Mouse (Mus musculus): ENCODE results near the gene Kyat3. TPM values are rescaled to one million over a fixed set of nuclear protein-coding genes. Genes with fewer than 3 reads are reported as not detected.

Kyat3 gene
- polyA plus RNA-seq, 1 experiment from 2014 or later: 4.1 TPM

Other genes starting within 250 kb of the Kyat3 start
- gene Gbp5, start 207.1 kb upstream of the Kyat3 start, polyA plus RNA-seq (2015; fragmentation: Nextera tagmentation; extraction: Ambion mirVana): 0.22 and 0.30 TPM in 2 replicates
- 2.1 and 2.5 TPM in 2 replicates for gene Gbp7, start 170.7 kb upstream of the Kyat3 start, polyA plus RNA-seq (2015; fragmentation: Nextera tagmentation; extraction: Ambion mirVana)
- gene Gbp3, start 141.0 kb upstream of the Kyat3 start, polyA plus RNA-seq (2015; fragmentation: Nextera tagmentation; extraction: Ambion mirVana): 1.1 and 1.5 TPM in 2 replicates
- not detected in 2 replicates for gene Gbp2b, start 106.2 kb upstream of the Kyat3 start, polyA plus RNA-seq (2015; fragmentation: Nextera tagmentation; extraction: Ambion mirVana)
- 0.89 and 1.00 TPM in 2 replicates for gene Gbp2, start 80.4 kb upstream of the Kyat3 start, polyA plus RNA-seq (2015; fragmentation: Nextera tagmentation; extraction: Ambion mirVana)
- 78.0 and 80.6 TPM in 2 replicates for gene Gtf2b, start 64.0 kb downstream of the Kyat3 start, polyA plus RNA-seq (2015; fragmentation: Nextera tagmentation; extraction: Ambion mirVana)
- gene Pkn2, start 181.0 kb downstream of the Kyat3 start, polyA plus RNA-seq (2015; fragmentation: Nextera tagmentation; extraction: Ambion mirVana): 21.9 and 23.0 TPM in 2 replicates